Mouse (Mus musculus): ENCODE measurements around the gene Slc35f1. TPM values are rescaled to one million over a fixed set of nuclear protein-coding genes. Genes with fewer than 3 reads are reported as not detected.

Slc35f1 gene
- polyA plus RNA-seq, 1 experiment: not detected

DNA sequence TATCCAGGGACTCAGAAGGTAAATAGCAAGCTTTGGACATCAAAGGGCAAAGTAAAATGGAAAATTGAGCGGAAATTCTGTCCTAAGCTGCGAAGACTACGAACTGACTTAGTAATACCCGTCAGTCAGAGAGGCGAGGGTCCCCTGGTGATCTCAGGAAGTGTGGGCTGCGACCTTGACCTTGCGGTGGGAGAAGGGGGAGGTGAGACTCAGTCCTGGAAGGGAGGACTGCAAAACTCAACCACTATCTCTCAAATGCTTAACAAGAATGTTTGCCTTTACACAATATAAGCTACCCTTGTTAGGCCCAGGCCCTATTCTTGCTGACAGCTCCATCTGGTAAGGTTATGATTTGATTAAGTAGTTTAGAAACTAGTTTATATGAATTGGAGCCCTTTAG lies 466.0 kb downstream of the Slc35f1 start:
- 81% methylated on average over 7 of the region's 7 CpGs for WGBS
- TF ChIP-seq POLR2A (IDR thresholded peaks at IDR 0.05; ENCODE audit: borderline replicate concordance, control insufficient read depth, low read depth, low read length) (no peak), CTCF (IDR thresholded peaks at IDR 0.05; ENCODE audit: control insufficient read depth, insufficient read depth, low read length) (no peak)
- no peak overlapping the region for H3K4me3 ChIP-seq (replicated peaks; ENCODE audit: control insufficient read depth, low read depth, low read length)
- no peaks in the 10 kb centered on the region for H3K4me1 ChIP-seq (ENCODE audit: control insufficient read depth, insufficient read depth, low read length)
- no peak overlapping the region for H3K27ac ChIP-seq (ENCODE audit: control insufficient read depth, insufficient read depth, low read depth, low read length, poor library complexity)

DNA sequence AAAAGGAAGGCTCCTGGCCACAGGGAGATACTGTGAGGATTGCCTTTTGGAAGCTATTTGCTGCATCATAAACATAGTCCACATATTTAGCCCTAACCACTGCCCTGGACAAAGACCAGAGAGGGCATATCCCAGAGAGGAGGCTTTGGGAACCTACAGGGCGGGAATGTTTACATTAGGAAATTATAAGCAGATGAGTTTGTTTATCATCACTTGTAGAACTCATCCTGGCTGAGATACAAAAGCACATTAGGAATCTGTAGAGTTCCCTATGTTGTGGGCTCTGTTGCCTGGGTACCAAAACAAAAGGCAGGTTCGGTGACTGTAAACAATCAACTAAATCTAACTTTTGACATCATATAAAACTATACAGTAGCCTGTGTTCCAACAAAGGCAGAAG lies 467.4 kb downstream of the Slc35f1 start:
- no peak for TF ChIP-seq CTCF (IDR thresholded peaks at IDR 0.05; ENCODE audit: control insufficient read depth, insufficient read depth, low read length)
- no peak for TF ChIP-seq POLR2A (IDR thresholded peaks at IDR 0.05; ENCODE audit: borderline replicate concordance, control insufficient read depth, low read depth, low read length)
- 86% methylated on average over 2 of the region's 2 CpGs for WGBS
- no peaks in the 10 kb centered on the region for H3K4me1 ChIP-seq (ENCODE audit: control insufficient read depth, insufficient read depth, low read length)

More for the DNA sequence above, 467.4 kb downstream of the Slc35f1 start:
- no peak overlapping the region for H3K27ac ChIP-seq (ENCODE audit: control insufficient read depth, insufficient read depth, low read depth, low read length, poor library complexity)
- H3K4me3 ChIP-seq (replicated peaks; ENCODE audit: control insufficient read depth, low read depth, low read length): no peak overlapping the region

All from bone marrow, adult 2 months (tissue).